Mouse (Mus musculus) brain, embryonic 14.5 days (tissue): Measurements from ENCODE around the gene St8sia1.

Experiments
- CTCF ChIP-seq: fragments of 200-500 bp; IDR thresholded peaks from 2 replicates; pipeline ENCODE4 v1.5.1; 2012; ENCODE audit warnings: inconsistent platforms, mild to moderate bottlenecking, moderate library complexity, borderline replicate concordance; ENCODE audit not compliant: insufficient read depth, insufficient read length; ENCODE audit errors: extremely low read depth
- POLR2A ChIP-seq: fragments of 200-500 bp; IDR thresholded peaks from 2 replicates; pipeline ENCODE4 v1.6.1; 2012; ENCODE audit warnings: mild to moderate bottlenecking, inconsistent platforms, borderline replicate concordance; ENCODE audit not compliant: poor library complexity, insufficient read depth, insufficient read length, severe bottlenecking; ENCODE audit errors: extremely low read depth

GRCm38 (mm10) chr6:142953189-142953588, 11.1 kb downstream of the St8sia1 start:
- TF ChIP-seq CTCF: no peak
- TF ChIP-seq POLR2A: no peak
